Mouse (Mus musculus): ENCODE results near the gene Opn1mw. TPM values are rescaled to one million over a fixed set of nuclear protein-coding genes. Genes with fewer than 3 reads are reported as not detected.
"Not testable (repeated sequence)": the region's sequence is repeated elsewhere in the genome, so short reads cannot be mapped to it uniquely, and the experiment has no call there.

Gene Opn1mw
- not detected for total RNA-seq (2021)

DNA sequence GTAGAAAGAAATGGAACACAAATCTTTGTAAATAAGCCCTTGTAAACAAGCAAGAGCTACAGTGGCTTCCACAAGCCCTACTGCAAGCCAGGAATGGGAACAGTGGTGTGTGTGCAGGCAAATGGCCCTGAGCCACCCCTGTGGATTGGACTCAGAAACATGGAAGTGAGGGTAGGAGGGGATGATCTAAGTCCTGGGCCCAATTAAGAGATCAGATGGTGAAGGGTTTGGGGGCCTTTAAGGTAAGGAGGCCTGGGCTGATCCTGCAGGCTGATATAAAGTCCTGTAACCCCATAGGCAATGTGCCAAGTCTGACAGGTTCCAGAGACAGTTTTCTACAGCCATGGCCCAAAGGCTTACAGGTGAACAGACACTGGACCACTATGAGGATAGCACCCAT, at the start of gene Opn1mw:
Gene Opn1mw, plus strand, starts transcription at position 301 of the 400 bp plus-strand sequence.
- intact Hi-C loops (cut with DNase I) = no loop called here

DNA sequence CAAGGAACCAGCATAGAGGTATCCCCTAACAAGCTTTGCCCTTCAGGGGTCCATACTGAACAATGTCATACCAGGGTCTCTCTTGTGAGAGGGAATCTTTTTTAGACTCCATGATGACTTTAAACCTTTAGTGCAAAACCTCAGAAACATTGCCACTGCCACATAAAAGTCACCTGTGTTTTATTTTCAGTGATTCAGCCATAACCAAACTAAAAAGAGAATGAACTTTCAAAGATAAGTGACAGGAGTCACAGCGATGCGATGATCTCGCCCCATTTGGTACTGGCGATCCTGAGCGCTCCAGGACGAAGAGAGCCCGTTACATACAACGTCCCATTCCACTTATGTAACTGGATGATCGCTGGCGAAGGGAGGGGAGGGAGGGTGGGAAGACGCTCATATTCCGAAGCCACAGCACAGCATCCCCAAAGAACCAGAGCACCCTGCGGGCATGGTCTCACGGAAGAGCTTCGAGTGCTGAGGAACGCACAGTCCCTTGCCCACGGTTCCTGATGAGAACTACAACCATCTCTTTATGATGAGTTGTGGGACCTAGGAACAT, 42.9 kb upstream of the Opn1mw start:
- intact Hi-C loops (cut with DNase I) = loop anchor here (5.0 to 10.0 kb wide), 3 partner anchors 57 to 410 kb away; partner anchors contain the start of genes Idh3g, Slc6a8 and Ssr4
- DNase-seq = peak in 1 of 2 experiments; percentile 10

More for the DNA sequence above, at the start of gene Opn1mw:
- DNase-seq = no peak

DNA sequence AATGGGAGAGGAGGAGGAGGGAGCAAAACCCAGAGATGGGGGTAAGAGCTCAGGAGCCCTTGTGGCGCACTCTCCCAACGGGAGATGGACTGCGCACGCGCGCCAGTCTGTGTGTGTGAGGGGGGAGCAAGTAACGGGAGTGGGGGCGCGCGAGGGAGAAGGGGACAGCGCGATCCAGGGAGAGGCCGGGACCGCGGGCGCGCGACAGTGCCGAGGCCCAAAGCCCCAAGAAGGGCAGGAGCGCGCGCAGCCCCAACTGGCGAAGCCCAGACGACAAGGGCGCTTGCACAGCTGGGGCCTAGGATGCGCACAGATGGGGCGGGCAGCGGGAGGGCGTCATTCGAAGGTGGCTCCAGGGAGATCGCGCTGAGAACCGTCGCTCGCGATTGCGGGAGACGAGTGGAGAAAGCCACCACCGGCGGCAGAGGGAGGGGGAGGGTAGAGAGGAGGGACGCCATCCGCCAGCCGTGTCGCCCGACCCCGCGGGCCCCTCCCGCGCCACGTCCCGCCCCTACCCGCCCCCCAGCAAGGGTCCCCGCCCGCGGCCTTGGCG, 42.2 kb upstream of the Opn1mw start:
- DNase-seq = peak; percentile 74 to 82
- intact Hi-C loops (cut with DNase I) = loop anchor here (5.0 to 10.0 kb wide), 4 partner anchors 58 to 410 kb away; partner anchors contain the start of genes Hcfc1, Idh3g, Slc6a8 and Ssr4

GRCm38 (mm10) chrX:74085601-74086038, 41.6 kb upstream of the Opn1mw start:
- intact Hi-C loops (cut with DNase I) = loop anchor here (5.0 to 10.0 kb wide), 3 partner anchors 118 to 411 kb away; partner anchors contain the start of genes Hcfc1, Idh3g, Slc6a8 and Ssr4
- peak; percentile 94 to 95 for DNase-seq

DNA sequence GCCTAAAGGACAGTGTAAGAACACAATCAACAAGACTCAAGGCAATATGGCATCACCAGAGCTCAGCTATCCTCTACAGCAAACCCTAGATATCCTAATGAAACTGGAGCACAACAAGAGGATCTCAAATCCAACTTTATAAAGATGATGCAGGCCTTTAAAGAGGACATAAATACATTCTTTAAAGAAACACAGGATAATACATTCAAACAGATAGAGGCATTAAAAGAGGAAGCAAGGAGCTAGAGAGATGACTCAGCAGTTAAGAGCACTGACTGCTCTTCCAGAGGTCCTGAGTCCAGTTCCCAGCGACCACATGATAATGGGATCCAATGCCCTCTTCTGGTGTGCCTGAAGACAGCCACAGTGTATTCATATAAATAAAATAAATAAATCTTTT, 32.1 kb upstream of the Opn1mw start:
- no peak for DNase-seq
- intact Hi-C loops (cut with DNase I) = no loop called here

DNA sequence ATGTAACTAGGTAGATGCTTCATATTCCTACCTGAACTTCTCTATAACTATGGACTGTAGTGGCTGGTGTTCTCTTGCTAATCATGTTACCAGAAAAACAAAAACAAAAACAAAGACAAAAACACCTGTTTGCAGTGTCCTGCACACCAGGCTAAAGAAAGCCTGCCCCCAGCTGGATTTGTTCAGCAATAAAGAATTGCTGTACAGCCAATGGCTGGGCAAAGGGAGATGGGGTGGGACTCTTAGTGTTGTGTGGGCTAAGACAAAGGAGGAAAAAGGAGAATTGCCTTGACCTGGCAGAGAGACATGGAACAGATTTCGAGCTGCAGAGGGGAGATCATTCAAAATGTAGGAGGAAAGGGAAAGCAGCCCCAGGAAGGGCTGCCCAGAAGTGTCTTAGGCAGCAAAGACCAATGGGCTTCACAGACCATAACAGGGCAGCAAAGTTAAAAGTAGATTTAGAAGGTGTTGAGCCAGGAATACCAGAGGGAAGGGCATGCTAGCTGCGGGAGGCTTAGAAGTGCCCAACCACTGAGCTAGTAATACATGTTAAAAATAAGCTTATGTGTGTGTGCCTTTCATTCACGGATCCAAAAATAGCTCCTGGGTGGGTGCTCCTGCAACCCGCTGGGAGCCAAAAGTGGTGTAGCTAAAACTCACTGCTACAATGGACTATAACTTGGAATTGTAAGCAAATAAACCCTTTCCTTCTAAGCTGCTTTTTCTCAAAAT, 23.6 kb upstream of the Opn1mw start:
- peak; percentile 3 to 8 for DNase-seq
- intact Hi-C loops (cut with DNase I) = no loop called here

DNA sequence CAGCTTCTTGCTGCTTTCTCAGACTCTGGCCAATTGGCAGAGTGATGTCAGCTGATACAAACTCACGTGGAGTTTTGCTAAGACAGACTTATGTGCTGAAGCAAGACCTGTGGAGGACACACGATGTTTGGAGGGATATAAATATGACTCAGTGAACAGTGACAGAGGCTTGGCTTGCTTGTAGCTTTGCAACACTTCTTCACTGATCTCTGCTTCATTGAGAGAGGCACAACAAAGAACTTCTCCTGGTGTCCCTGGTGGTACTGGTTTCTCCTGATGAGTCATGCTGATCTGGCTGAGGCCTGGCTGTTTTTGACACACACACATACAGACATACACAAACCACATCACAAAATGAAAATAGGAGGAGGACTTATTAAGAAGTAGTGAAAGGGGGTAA, 21.3 kb upstream of the Opn1mw start:
- intact Hi-C loops (cut with DNase I) = no loop called here

GRCm38 (mm10) chrX:74108747-74109146, 18.5 kb upstream of the Opn1mw start:
- intact Hi-C loops (cut with DNase I) = no loop called here

More for the DNA sequence above, 21.3 kb upstream of the Opn1mw start:
- DNase-seq = no peak

DNA sequence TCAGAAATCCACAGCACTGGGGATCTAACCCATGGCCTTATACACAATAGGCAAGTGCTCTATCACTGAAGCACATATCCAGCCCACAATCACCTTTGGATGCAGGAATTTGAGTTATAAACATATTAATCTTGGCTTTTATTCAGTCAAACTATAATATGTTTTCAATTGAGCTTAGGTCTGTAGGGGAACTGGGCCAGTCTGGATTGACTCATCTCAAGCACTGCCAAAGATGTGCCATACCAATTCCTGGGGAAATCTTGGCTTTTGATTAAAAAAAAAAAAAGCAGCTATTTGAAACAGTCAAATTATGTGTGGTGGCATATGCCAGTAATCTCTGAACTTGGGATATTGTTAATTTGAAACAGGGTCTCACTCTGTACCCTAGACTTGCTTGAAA, 13.2 kb upstream of the Opn1mw start:
- intact Hi-C loops (cut with DNase I) = loop anchor here (2.0 kb wide), 1 partner anchor 299 kb away; no protein-coding TSS in a partner anchor
- DNase-seq = no peak

More at GRCm38 (mm10) chrX:74108747-74109146, 18.5 kb upstream of the Opn1mw start:
- peak; percentile 10 to 13 for DNase-seq

GRCm38 (mm10) chrX:74115511-74115910, 11.8 kb upstream of the Opn1mw start:
- intact Hi-C loops (cut with DNase I) = loop anchor here (1.0 to 5.0 kb wide), 3 partner anchors 92 to 297 kb away; partner anchors contain the start of genes Flna and Irak1
- peak; percentile 58 to 67 for DNase-seq

DNA sequence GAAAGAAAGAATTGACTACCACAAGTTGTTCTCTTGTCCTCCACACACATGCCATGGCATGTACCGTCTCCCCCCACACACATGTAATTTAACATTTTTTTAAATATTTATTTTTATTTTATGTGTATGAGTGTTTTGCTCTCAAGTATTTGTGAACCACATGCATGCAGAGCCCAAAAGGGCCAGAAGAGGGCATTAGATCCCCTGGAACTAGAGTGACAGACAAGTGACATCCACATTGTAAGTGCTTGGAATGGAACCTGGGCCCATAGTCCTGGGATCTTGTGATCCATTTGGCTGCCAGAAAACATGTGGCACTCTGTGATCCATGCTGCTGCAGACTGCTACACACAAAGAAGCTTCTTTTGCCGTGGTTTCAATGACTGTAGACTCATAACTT, 2.3 kb upstream of the Opn1mw start:
- intact Hi-C loops (cut with DNase I) = no loop called here
- DNase-seq = no peak

DNA sequence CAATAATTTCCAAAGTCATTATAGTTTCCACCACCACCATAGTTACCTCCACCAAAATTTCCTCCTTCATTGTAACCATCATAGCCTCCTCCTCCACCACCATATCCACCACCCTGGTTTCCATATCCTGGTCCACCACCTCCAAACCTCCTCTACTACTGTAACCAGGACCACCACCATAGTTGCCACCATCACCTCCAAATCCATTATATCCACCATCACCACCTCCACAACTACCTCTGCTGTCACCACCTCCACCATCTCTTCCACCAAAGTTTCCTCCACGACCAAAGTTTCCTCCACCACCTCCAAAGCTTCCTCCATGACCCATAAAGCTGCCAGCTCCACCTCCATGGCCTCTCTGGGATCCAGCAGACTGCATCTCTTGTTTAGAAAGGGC, 8.0 kb downstream of the Opn1mw start, which contains the start of gene Mecp2:
Gene Mecp2, minus strand, starts transcription at position 101 of the 400 bp plus-strand sequence.
- DNase-seq; intact Hi-C loops (cut with DNase I): not testable (repeated sequence)

DNA sequence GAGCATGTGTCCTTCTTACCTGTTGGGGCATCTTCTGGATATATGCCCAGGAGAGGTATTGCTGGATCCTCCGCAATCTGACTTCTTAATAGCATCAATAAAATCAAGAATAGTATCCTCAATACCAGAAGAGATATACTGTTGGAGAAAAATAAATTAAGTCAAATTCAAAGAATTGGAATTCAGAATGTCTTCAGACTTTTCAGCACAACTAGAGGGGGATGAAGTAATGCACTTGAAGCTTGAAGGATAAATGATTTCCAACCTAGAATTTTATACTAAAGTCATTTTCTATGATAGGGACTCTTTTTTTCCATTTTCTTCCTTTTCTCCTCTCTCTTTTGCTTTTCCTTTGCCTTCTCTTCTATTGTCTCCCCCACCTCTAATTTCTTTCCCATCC, 40.5 kb downstream of the Opn1mw start, which contains the start of gene Tex28:
Gene Tex28, minus strand, starts transcription at position 101 of the 400 bp plus-strand sequence.
- no peak for DNase-seq
- intact Hi-C loops (cut with DNase I) = no loop called here

DNA sequence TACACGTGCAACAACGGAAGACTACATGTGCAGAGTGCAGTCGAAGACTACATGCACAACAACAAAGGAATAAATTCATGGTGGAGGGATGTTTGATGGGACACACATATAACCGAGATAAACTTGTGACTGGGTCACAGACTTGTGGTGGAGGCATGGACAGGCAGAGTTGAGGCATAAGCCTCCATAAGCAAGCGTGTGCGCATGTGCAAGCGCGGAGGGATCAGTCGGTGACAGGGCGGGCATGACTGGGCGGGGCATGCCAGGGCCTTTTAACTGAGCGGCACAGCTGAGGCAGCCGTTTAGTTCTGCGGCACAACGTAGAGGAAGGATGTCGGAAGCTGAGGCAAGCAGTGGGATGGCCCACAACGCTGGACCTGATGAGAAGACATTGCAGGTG, 49.7 kb downstream of the Opn1mw start, which contains the start of gene Tktl1:
Gene Tktl1, plus strand, starts transcription at position 301 of the 400 bp plus-strand sequence.
- intact Hi-C loops (cut with DNase I) = no loop called here
- no peak for DNase-seq

Other genes with a start within 250 kb of the Opn1mw start
- not detected for gene Avpr2, start 235.4 kb upstream of the Opn1mw start, total RNA-seq (2021)
- 1 to 10 TPM; 2.8 to 4.5 TPM for gene L1cam, start 231.4 kb upstream of the Opn1mw start, total RNA-seq (2021)
- gene Arhgap4, start 205.6 kb upstream of the Opn1mw start, total RNA-seq (2021) = 1 to 10 TPM; 1.2 to 1.5 TPM
- gene Naa10, start 205.5 kb upstream of the Opn1mw start, total RNA-seq (2021) = 10 to 100 TPM; 58.2 to 61.4 TPM
- 1 to 10 TPM; 5.4 to 6.7 TPM for gene Renbp, start 196.6 kb upstream of the Opn1mw start, total RNA-seq (2021)
- 10 to 100 TPM; 34.3 to 37.2 TPM for gene Hcfc1, start 161.1 kb upstream of the Opn1mw start, total RNA-seq (2021)
- gene Irak1, start 103.5 kb upstream of the Opn1mw start, total RNA-seq (2021) = 10 to 100 TPM; 54.1 to 60.7 TPM
- gene Mecp2, start 7.9 kb downstream of the Opn1mw start, total RNA-seq (2021) = 10 to 100 TPM; 30.5 to 36.2 TPM
- not detected for gene Tex28, start 40.4 kb downstream of the Opn1mw start, total RNA-seq (2021)
- not detected for gene Tktl1, start 49.8 kb downstream of the Opn1mw start, total RNA-seq (2021)
- 10 to 100 TPM; 88.3 to 97.0 TPM for gene Flna, start 122.4 kb downstream of the Opn1mw start, total RNA-seq (2021)
- 10 to 100 TPM; 28.2 to 34.0 TPM for gene Emd, start 127.2 kb downstream of the Opn1mw start, total RNA-seq (2021)
- 100 to 1,000 TPM; 178 to 213 TPM for gene Rpl10, start 143.3 kb downstream of the Opn1mw start, total RNA-seq (2021)
- gene Taz, start 154.4 kb downstream of the Opn1mw start, total RNA-seq (2021) = 10 to 100 TPM; 48.4 to 51.9 TPM
- gene Dnase1l1, start 154.9 kb downstream of the Opn1mw start, total RNA-seq (2021) = 10 to 100 TPM; 16.1 to 20.6 TPM
- 100 to 1,000 TPM; 130 to 135 TPM for gene Atp6ap1, start 169.6 kb downstream of the Opn1mw start, total RNA-seq (2021)
- gene Gdi1, start 177.5 kb downstream of the Opn1mw start, total RNA-seq (2021) = 10 to 100 TPM; 76.7 to 82.5 TPM
- gene Fam50a, start 185.6 kb downstream of the Opn1mw start, total RNA-seq (2021) = 10 to 100 TPM; 24.5 to 29.5 TPM
- gene Plxna3, start 201.6 kb downstream of the Opn1mw start, total RNA-seq (2021) = 1 to 10 TPM in 1 of 2 experiments, under 1 TPM in 1; 0.87 to 1.6 TPM
- 10 to 100 TPM; 28.3 to 28.8 TPM for gene Lage3, start 226.2 kb downstream of the Opn1mw start, total RNA-seq (2021)
- gene Ubl4a, start 245.8 kb downstream of the Opn1mw start, total RNA-seq (2021) = 10 to 100 TPM; 67.7 to 70.3 TPM
- gene Slc10a3, start 245.9 kb downstream of the Opn1mw start, total RNA-seq (2021) = 1 to 10 TPM; 4.9 to 5.7 TPM

Measured in heart, postnatal 36 days (tissue).